Comparison of ENCODE assay signal across 8 mouse cellular contexts in the genomic region with DNA sequence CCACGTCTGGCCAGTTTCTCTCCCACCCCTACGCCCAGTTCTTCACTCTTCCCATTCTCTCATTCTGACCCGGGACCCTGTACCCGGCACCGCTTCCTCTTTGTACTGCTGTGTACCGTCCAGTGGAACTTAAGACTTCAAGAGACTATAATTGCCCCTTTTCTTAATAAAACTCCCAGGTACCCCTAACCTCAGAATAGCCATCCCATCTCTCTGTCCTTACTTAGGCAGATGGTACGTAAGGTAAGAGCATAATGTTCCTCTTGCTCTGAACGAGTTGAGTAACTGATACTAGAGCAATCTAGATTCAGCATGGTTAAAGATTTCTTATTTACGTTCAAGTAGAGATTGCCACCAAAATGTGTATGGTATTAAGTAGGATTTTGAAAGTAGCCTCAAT. TPM values are rescaled to one million over a fixed set of nuclear protein-coding genes. Genes with fewer than 3 reads are reported as not detected.
DNase-seq lines count a peak whose midpoint lies in the region; ATAC-seq and TF ChIP-seq lines count a peak whose summit lies in the region.

No protein-coding gene starts in this region.

- WGBS in lung, embryonic 14.5 days: 3% methylated on average over 9 of the region's 9 CpGs
- WGBS in neural tube, embryonic 12.5 days: 2% methylated on average over 9 of the region's 9 CpGs

- DNase-seq in lung, embryonic 14.5 days: peak; percentile 5
- DNase-seq in lung, postnatal 25 days (ENCODE audit: low spot score): no peak
- DNase-seq in induced T-regulatory cell, adult 2 months (ENCODE audit: low read depth): peak; percentile 43
- no peak for DNase-seq in spleen, adult 18-20 months
- no peak for DNase-seq in gastrocnemius, adult 18-20 months (ENCODE audit: low spot score)

- TF ChIP-seq CTCF in lung, embryonic 14.5 days (IDR thresholded peaks at IDR 0.05; ENCODE audit: low read depth): no peak
- no peak for TF ChIP-seq CTCF in cortical plate, adult 2 months (IDR thresholded peaks at IDR 0.05; ENCODE audit: extremely low read depth, insufficient read depth, low read length)

- H3K4me3 ChIP-seq in lung, embryonic 14.5 days (ENCODE audit: low read depth, low read length): peak overlapping the region; percentile 88
- peak overlapping the region; percentile 61 for H3K4me3 ChIP-seq in cortical plate, adult 2 months (ENCODE audit: insufficient read depth, low read length)
- peak overlapping the region; percentile 95 for H3K4me3 ChIP-seq in neural tube, embryonic 12.5 days

- no peaks in the 10 kb centered on the region; the same call in 1 of the 2 replicates for H3K4me1 ChIP-seq in lung, embryonic 14.5 days (ENCODE audit: insufficient read depth)
- peaks cover 2% of the 10 kb centered on the region; the same call in 1 of the 2 replicates for H3K4me1 ChIP-seq in cortical plate, adult 2 months (ENCODE audit: control insufficient read depth, insufficient read depth, low read length)
- H3K4me1 ChIP-seq in neural tube, embryonic 12.5 days: peaks cover 20% of the 10 kb centered on the region

- no peaks in the 10 kb centered on the region for H3K27me3 ChIP-seq in lung, embryonic 14.5 days (ENCODE audit: insufficient read depth, low read length)
- H3K27me3 ChIP-seq in neural tube, embryonic 12.5 days (replicated peaks): no peaks in the 10 kb centered on the region

- H3K9me3 ChIP-seq in lung, embryonic 14.5 days (ENCODE audit: low read depth, low read length): no peaks in the 10 kb centered on the region
- H3K9me3 ChIP-seq in neural tube, embryonic 12.5 days: no peaks in the 10 kb centered on the region

- peak overlapping the region; percentile 76 for H3K9ac ChIP-seq in lung, embryonic 14.5 days
- H3K9ac ChIP-seq in neural tube, embryonic 12.5 days: peak overlapping the region; percentile 88

- no peak for TF ChIP-seq POLR2A in cortical plate, adult 2 months (IDR thresholded peaks at IDR 0.05; ENCODE audit: extremely low read depth, insufficient read depth, low read length)

- ATAC-seq in lung, embryonic 14.5 days (ENCODE audit: insufficient read depth): no peak
- no peak for ATAC-seq in neural tube, embryonic 12.5 days (ENCODE audit: low FRiP score, low read depth)
- ATAC-seq in CD4-positive, CD25-positive, alpha-beta regulatory T cell, adult 4 months: no peak

- no peaks in the 10 kb centered on the region for H3K36me3 ChIP-seq in lung, embryonic 14.5 days (ENCODE audit: insufficient read depth)
- no peaks in the 10 kb centered on the region for H3K36me3 ChIP-seq in neural tube, embryonic 12.5 days

- peak overlapping the region; percentile 87 for H3K4me2 ChIP-seq in lung, embryonic 14.5 days
- H3K4me2 ChIP-seq in neural tube, embryonic 12.5 days (replicated peaks): peak overlapping the region; percentile 91

- 0 out of 2 replicates have a peak overlapping the region, but pooled peaks have one; percentile 73 for H3K27ac ChIP-seq in lung, embryonic 14.5 days (ENCODE audit: low read depth)
- no peak overlapping the region for H3K27ac ChIP-seq in cortical plate, adult 2 months (ENCODE audit: insufficient read depth, low read length)
- H3K27ac ChIP-seq in neural tube, embryonic 12.5 days: no peak overlapping the region

RNA-seq across cellular contexts. Expression of a gene that starts 1.3 kb away (rescaled TPM):
- 6.8 and 8.4 TPM in 2 replicates for polyA plus RNA-seq in lung, embryonic 14.5 days (2014; fragmentation: Nextera tagmentation; extraction: Ambion mirVana)
- polyA plus RNA-seq in cortical plate, adult 2 months (2012; rRNA removed): 25.9 and 28.7 TPM in 2 replicates
- polyA plus RNA-seq in neural tube, embryonic 12.5 days (2016; fragmentation: Nextera tagmentation; extraction: Ambion mirVana): 6.3 and 7.3 TPM in 2 replicates
- polyA plus RNA-seq in CD4-positive, CD25-positive, alpha-beta regulatory T cell, adult 4 months (2017; shearing (Covaris generic)): under 1 TPM; 0.61 to 0.90 TPM
- 10 to 100 TPM; 20.1 to 25.3 TPM for total RNA-seq in gastrocnemius, adult 18-20 months (2021)

RNA-seq across cellular contexts. Expression of a gene that starts 46.0 kb away (rescaled TPM):
- polyA plus RNA-seq in lung, embryonic 14.5 days (2014; fragmentation: Nextera tagmentation; extraction: Ambion mirVana): 2.0 and 2.6 TPM in 2 replicates
- polyA plus RNA-seq in cortical plate, adult 2 months (2012; rRNA removed): 0.66 and 0.90 TPM in 2 replicates
- 0.27 and 0.28 TPM in 2 replicates for polyA plus RNA-seq in neural tube, embryonic 12.5 days (2016; fragmentation: Nextera tagmentation; extraction: Ambion mirVana)
- polyA plus RNA-seq in CD4-positive, CD25-positive, alpha-beta regulatory T cell, adult 4 months (2017; shearing (Covaris generic)): under 1 TPM; 0.19 to 0.63 TPM
- total RNA-seq in gastrocnemius, adult 18-20 months (2021): 1 to 10 TPM; 1.8 to 2.2 TPM

Comparison
In these comparisons a context has a peak if more than half of its experiments do, and no peak if none do; other contexts are left out.
1. DNase-seq: peak in lung, embryonic 14.5 days (single experiment) and induced T-regulatory cell, adult 2 months (single experiment); none in lung, postnatal 25 days (single experiment), spleen, adult 18-20 months (0 of 2) and gastrocnemius, adult 18-20 months (single experiment).
2. Peak in every context shown above with its lines, with median percentiles within 50 percentile points of each other: H3K4me3 ChIP-seq.